Mouse (Mus musculus) heart, embryonic 14.5 days (tissue): ENCODE data around the gene Cadm1. TPM values are rescaled to one million over a fixed set of nuclear protein-coding genes. Genes with fewer than 3 reads are reported as not detected.

ENCODE experiments used
- ATAC-seq: fragments of 200-750 bp; cut with Nextera tagmentation; 2 replicates; pipeline ENCODE4 v1.8.0; 2017; ENCODE audit warnings: low read depth, moderate TSS enrichment; ENCODE audit not compliant: insufficient number of reproducible peaks, insufficient read depth, low FRiP score
- H3K27ac ChIP-seq, 2 experiments: fragments of 200-500 bp in 1 of 2; fragments of 300-500 bp in 1 of 2; sonication (generic) in 1 of 2; replicated peaks in 1 of 2; 2 replicates each; pipeline ENCODE4 v1.5.1; 2012 to 2014; ENCODE audit warnings: low read depth in 2 of 2, low read length in 2 of 2, control low read depth in 1 of 2, mild to moderate bottlenecking in 1 of 2, mixed read lengths in 1 of 2; ENCODE audit not compliant: control insufficient read depth in 1 of 2, insufficient read depth in 1 of 2
- H3K27me3 ChIP-seq: fragments of 300-500 bp; sonication (generic); 2 replicates; pipeline ENCODE4 v1.6.1; 2014; ENCODE audit warnings: mild to moderate bottlenecking, low read length, control low read depth; ENCODE audit not compliant: control insufficient read depth, insufficient read depth
- H3K36me3 ChIP-seq: fragments of 300-500 bp; sonication (generic); 2 replicates; pipeline ENCODE4 v1.6.1; 2014; ENCODE audit warnings: mild to moderate bottlenecking, control low read depth, low read length, mixed read lengths; ENCODE audit not compliant: control insufficient read depth, insufficient read depth
- H3K4me1 ChIP-seq, 2 experiments: fragments of 200-500 bp in 1 of 2; fragments of 300-500 bp in 1 of 2; sonication (generic) in 1 of 2; 2 replicates each; pipeline ENCODE4 v1.6.1; 2012 to 2014; ENCODE audit warnings: low read length in 2 of 2, control low read depth in 1 of 2, mixed read lengths in 1 of 2; ENCODE audit not compliant: control insufficient read depth in 2 of 2, insufficient read depth in 2 of 2
- H3K4me2 ChIP-seq: fragments of 300-500 bp; sonication (generic); 2 replicates; pipeline ENCODE4 v1.6.1; 2014; ENCODE audit warnings: mild to moderate bottlenecking, low read length
- H3K4me3 ChIP-seq, 2 experiments: fragments of 200-500 bp in 1 of 2; fragments of 300-500 bp in 1 of 2; sonication (generic) in 1 of 2; 2 replicates each; pipeline ENCODE4 v1.5.1; 2012 to 2014; ENCODE audit warnings: low read length in 2 of 2, mild to moderate bottlenecking in 2 of 2, control low read depth in 1 of 2, low read depth in 1 of 2, moderate library complexity in 1 of 2; ENCODE audit not compliant: control insufficient read depth in 1 of 2, insufficient read depth in 1 of 2
- H3K9ac ChIP-seq: fragments of 300-500 bp; sonication (generic); 2 replicates; pipeline ENCODE4 v1.6.1; 2014; ENCODE audit warnings: mild to moderate bottlenecking, low read length
- H3K9me3 ChIP-seq: fragments of 300-500 bp; sonication (generic); 2 replicates; pipeline ENCODE4 v1.6.1; 2016; ENCODE audit warnings: low read length, control low read depth; ENCODE audit not compliant: control insufficient read depth
- WGBS: fragments of 180-500 bp; shearing (Covaris S2); extraction: QIAGEN DNeasy Blood & Tissue Kit; methylation state at CpG from one replicate; pipeline ENCODE4 v1.1.7; 2014; 5-methylcytosine and 5-hydroxymethylcytosine counted together
- polyA plus RNA-seq: library from polyadenylated mRNA; unstranded; fragments of >200 nt; fragmentation: Nextera tagmentation; extraction: Ambion mirVana; gene quantifications from 2 replicates; pipeline ENCODE4 v1.2.1, GENCODE M21; 2014

The Cadm1 gene
- polyA plus RNA-seq, 1 experiment from 2014 or later: 16.5 TPM

GRCm38 (mm10) chr9:47716883-47717282, 186.9 kb downstream of the Cadm1 start:
- no peak overlapping the region for H3K4me2 ChIP-seq
- no peaks in the 10 kb centered on the region for H3K9me3 ChIP-seq
- no peaks in the 10 kb centered on the region for H3K27me3 ChIP-seq
- H3K4me1 ChIP-seq: no peaks in the 10 kb centered on the region
- WGBS: 88% methylated on average over 16 of the region's 16 CpGs
- H3K27ac ChIP-seq: no peak overlapping the region
- H3K4me3 ChIP-seq: no peak overlapping the region
- H3K36me3 ChIP-seq: no peaks in the 10 kb centered on the region
- H3K9ac ChIP-seq: no peak overlapping the region
- no peak for ATAC-seq

DNA sequence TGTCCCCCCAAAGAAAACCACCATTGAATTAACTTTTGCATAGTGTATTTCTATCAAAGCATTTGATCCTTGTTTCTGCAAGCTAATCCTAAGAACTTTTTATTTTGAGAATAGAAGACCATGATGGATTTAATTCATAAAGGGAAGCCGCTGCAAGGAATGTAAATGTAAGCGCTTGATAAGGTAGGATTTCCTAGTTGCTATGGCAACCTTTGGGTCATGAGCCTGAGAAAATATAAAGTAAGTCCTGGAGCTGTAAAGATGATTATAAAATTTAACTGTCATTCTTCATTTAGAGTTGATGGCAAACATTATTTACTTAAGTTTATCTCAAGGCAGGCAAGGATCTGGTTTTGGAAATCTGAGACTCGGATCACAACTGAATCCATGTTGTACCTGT, 197.6 kb downstream of the Cadm1 start:
- Histone ChIP-seq H3K4me1 (no peaks in the 10 kb centered on the region), H3K9ac (no peak overlapping the region), H3K36me3 (no peaks in the 10 kb centered on the region), H3K4me3 (no peak overlapping the region), H3K9me3 (no peaks in the 10 kb centered on the region), H3K27ac (no peak overlapping the region), H3K4me2 (no peak overlapping the region), H3K27me3 (no peaks in the 10 kb centered on the region)
- no peak for ATAC-seq
- 83% methylated on average over 3 of the region's 3 CpGs for WGBS

- Histone ChIP-seq H3K4me1 (no peaks in the 10 kb centered on the region), H3K9me3 (no peaks in the 10 kb centered on the region), H3K36me3 (no peaks in the 10 kb centered on the region), H3K27ac (no peak overlapping the region), H3K4me2 (no peak overlapping the region), H3K9ac (no peak overlapping the region), H3K27me3 (no peaks in the 10 kb centered on the region), H3K4me3 (no peak overlapping the region)
- 67% methylated on average over 5 of the region's 5 CpGs for WGBS
- ATAC-seq: no peak
These were observed 198.9 kb downstream of the Cadm1 start for GRCm38 (mm10) chr9:47728852-47729251.

- H3K27ac ChIP-seq: no peak overlapping the region
- H3K4me3 ChIP-seq: no peak overlapping the region
- H3K27me3 ChIP-seq: no peaks in the 10 kb centered on the region
- no peak overlapping the region for H3K4me2 ChIP-seq
- no peaks in the 10 kb centered on the region for H3K36me3 ChIP-seq
- ATAC-seq: no peak
- 58% methylated on average over 6 of the region's 6 CpGs for WGBS
- no peaks in the 10 kb centered on the region for H3K9me3 ChIP-seq
- H3K9ac ChIP-seq: no peak overlapping the region
- no peaks in the 10 kb centered on the region for H3K4me1 ChIP-seq
These were observed 200.3 kb downstream of the Cadm1 start for GRCm38 (mm10) chr9:47730247-47730646.

- no peaks in the 10 kb centered on the region for H3K27me3 ChIP-seq
- H3K27ac ChIP-seq: no peak overlapping the region
- H3K4me3 ChIP-seq: no peak overlapping the region
- H3K36me3 ChIP-seq: no peaks in the 10 kb centered on the region
- H3K9me3 ChIP-seq: no peaks in the 10 kb centered on the region
- ATAC-seq: no peak
- 70% methylated on average over 13 of the region's 13 CpGs for WGBS
- no peaks in the 10 kb centered on the region for H3K4me1 ChIP-seq
- H3K9ac ChIP-seq: no peak overlapping the region
- H3K4me2 ChIP-seq: no peak overlapping the region
These were observed 203.9 kb downstream of the Cadm1 start for GRCm38 (mm10) chr9:47733780-47734451.

DNA sequence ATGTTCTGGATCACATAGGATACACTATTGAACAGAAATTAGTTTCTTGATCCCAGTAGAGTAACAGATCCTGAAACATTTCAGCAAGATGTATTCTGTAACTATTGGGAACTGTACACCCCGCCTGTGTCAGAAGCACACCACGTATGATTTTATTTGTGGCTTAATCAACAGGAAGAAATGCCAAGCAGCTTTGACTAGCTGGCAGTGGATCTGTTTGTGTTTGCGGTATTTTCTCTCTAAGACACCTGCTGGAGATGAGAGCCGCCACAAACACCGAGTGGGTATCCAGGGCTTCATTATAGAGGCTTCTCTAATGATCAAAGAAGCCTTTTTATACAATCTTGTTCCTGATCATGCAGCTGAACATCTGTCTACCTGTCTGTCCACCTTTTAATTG, 204.9 kb downstream of the Cadm1 start:
- H3K27ac ChIP-seq: no peak overlapping the region
- no peaks in the 10 kb centered on the region for H3K9me3 ChIP-seq
- no peaks in the 10 kb centered on the region for H3K4me1 ChIP-seq
- H3K9ac ChIP-seq: no peak overlapping the region
- no peak for ATAC-seq
- no peak overlapping the region for H3K4me3 ChIP-seq
- H3K27me3 ChIP-seq: no peaks in the 10 kb centered on the region
- WGBS: 91% methylated on average over 5 of the region's 5 CpGs
- H3K4me2 ChIP-seq: no peak overlapping the region
- no peaks in the 10 kb centered on the region for H3K36me3 ChIP-seq

DNA sequence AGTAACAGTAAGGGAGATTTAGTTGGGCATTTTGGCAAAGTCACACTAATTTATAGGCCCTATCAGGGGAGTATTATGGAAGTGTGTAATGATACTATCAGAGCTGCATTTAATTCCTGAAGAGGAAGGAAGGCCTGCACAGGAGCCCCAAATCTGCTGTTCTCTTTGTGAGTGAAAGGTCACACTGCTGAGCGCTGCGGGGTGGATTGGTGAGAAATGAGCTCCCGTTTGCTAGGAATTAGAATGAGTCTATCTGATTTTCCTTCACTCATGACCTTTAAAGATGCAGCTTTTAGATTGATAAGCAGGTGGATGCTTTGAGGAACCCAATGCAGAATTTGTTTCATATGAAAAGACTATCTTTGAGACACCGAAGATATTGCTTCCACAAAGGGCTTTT, 208.8 kb downstream of the Cadm1 start:
- no peak overlapping the region for H3K9ac ChIP-seq
- H3K27me3 ChIP-seq: no peaks in the 10 kb centered on the region
- H3K4me2 ChIP-seq: no peak overlapping the region
- H3K4me3 ChIP-seq: no peak overlapping the region
- no peaks in the 10 kb centered on the region for H3K36me3 ChIP-seq
- H3K4me1 ChIP-seq: no peaks in the 10 kb centered on the region
- no peaks in the 10 kb centered on the region for H3K9me3 ChIP-seq
- H3K27ac ChIP-seq: no peak overlapping the region
- 61% methylated on average over 4 of the region's 4 CpGs for WGBS
- ATAC-seq: no peak

DNA sequence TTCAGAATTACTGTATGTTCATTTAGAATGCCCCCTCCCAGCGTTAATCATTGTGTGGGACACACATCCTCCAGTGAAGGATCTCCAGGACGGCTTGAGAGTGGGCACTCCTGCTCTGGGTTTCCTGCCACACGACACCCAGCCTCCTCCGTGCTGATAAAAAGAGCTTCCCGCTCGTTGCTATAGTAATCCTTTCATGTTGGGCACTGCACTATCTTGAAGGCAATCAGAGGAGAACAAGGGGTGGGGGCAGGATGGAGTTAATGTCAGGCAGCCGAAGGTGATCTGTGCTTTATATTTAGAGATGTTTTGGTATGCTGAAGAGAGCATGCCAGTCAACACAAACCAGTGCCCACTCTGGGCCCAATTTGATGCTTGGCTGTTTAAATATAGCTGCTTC, 209.3 kb downstream of the Cadm1 start:
- Histone ChIP-seq H3K9me3 (no peaks in the 10 kb centered on the region), H3K4me2 (no peak overlapping the region), H3K4me1 (no peaks in the 10 kb centered on the region), H3K27me3 (no peaks in the 10 kb centered on the region), H3K4me3 (no peak overlapping the region), H3K9ac (no peak overlapping the region), H3K36me3 (no peaks in the 10 kb centered on the region), H3K27ac (no peak overlapping the region)
- ATAC-seq: no peak
- 22% methylated on average over 7 of the region's 7 CpGs for WGBS
